Mouse (Mus musculus) embryonic facial prominence, embryonic 14.5 days (tissue): ENCODE measurements at regions not wholly inside any gene's neighbourhood (a gene's known extent, or its start where the extent isn't known, plus 50 kb on each side); places are given as distances from the start of the nearest gene placed in this dataset.

Source experiments
- ATAC-seq: fragments of 200-750 bp; cut with Nextera tagmentation; 2 replicates; pipeline ENCODE4 v1.8.0; 2017; ENCODE audit warnings: low read depth, moderate number of reproducible peaks, moderate TSS enrichment
- DNase-seq: peaks from one replicate; pipeline ENCODE4 v3.0.0-alpha.2; 2015; ENCODE audit warnings: low spot score
- H3K27ac ChIP-seq: fragments of 300-500 bp; sonication (generic); replicated peaks from 2 replicates; pipeline ENCODE4 v1.5.1; 2014; ENCODE audit warnings: low read depth, mild to moderate bottlenecking, low read length, moderate library complexity
- H3K27me3 ChIP-seq: fragments of 300-500 bp; sonication (generic); replicated peaks from 2 replicates; pipeline ENCODE4 v1.6.1; 2014; ENCODE audit warnings: low read length; ENCODE audit not compliant: control insufficient read depth, insufficient read depth
- H3K36me3 ChIP-seq: fragments of 300-500 bp; sonication (generic); 2 replicates; pipeline ENCODE4 v1.6.1; 2014; ENCODE audit warnings: low read length, mixed read lengths; ENCODE audit not compliant: control insufficient read depth, insufficient read depth
- H3K4me1 ChIP-seq: fragments of 300-500 bp; sonication (generic); 2 replicates; pipeline ENCODE4 v1.6.1; 2014; ENCODE audit warnings: antibody characterized with exemption, low read length; ENCODE audit not compliant: control insufficient read depth, insufficient read depth
- H3K4me2 ChIP-seq: fragments of 300-500 bp; sonication (generic); 2 replicates; pipeline ENCODE4 v1.6.1; 2014; ENCODE audit warnings: low read depth, mild to moderate bottlenecking, low read length, moderate library complexity, mixed read lengths
- H3K4me3 ChIP-seq: fragments of 300-500 bp; sonication (generic); 2 replicates; pipeline ENCODE4 v1.5.1; 2014; ENCODE audit warnings: low read depth, mild to moderate bottlenecking, low read length
- H3K9ac ChIP-seq: fragments of 300-500 bp; sonication (generic); 2 replicates; pipeline ENCODE4 v1.6.1; 2014; ENCODE audit warnings: low read depth, mild to moderate bottlenecking, low read length, moderate library complexity, mixed read lengths
- H3K9me3 ChIP-seq: fragments of 300-500 bp; sonication (generic); 2 replicates; pipeline ENCODE4 v1.6.1; 2016; ENCODE audit warnings: low read length; ENCODE audit not compliant: control insufficient read depth
- WGBS: fragments of 180-500 bp; shearing (Covaris S2); extraction: QIAGEN DNeasy Blood & Tissue Kit; methylation state at CpG from one replicate; pipeline ENCODE4 v1.1.7; 2014; 5-methylcytosine and 5-hydroxymethylcytosine counted together

DNA sequence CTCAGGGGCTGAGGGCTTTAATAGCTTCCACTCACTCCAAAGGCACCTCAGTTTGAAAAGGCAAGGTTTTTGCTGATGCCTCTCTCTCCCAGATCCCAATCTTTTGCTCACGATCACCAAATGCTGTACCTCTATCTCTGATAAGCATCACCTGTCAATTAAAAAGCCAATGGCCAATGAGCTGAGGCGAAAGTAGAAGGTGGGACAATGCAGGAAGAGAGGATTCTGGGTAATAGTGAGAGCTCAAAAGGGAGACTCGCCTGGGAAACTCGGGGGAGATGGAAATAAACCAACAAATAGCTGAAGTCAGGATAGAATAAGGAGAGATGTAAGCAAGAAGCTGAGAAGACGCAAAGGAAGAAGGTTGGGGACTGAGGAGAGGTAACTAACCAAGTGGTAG is 105.0 kb upstream of the Arid2 start:
- WGBS, result 75% methylated on average over 5 of the region's 5 CpGs
- no peak overlapping the region for H3K4me3 ChIP-seq
- no peaks in the 10 kb centered on the region for H3K27me3 ChIP-seq
- DNase-seq (no peak), ATAC-seq (no peak)
- H3K9me3 ChIP-seq, result no peaks in the 10 kb centered on the region
- H3K4me1 ChIP-seq, result peaks cover 4% of the 10 kb centered on the region; the same call in 1 of the 2 replicates
- no peak overlapping the region for H3K27ac ChIP-seq
- no peak overlapping the region for H3K4me2 ChIP-seq
- H3K9ac ChIP-seq, result no peak overlapping the region
- no peaks in the 10 kb centered on the region for H3K36me3 ChIP-seq

DNA sequence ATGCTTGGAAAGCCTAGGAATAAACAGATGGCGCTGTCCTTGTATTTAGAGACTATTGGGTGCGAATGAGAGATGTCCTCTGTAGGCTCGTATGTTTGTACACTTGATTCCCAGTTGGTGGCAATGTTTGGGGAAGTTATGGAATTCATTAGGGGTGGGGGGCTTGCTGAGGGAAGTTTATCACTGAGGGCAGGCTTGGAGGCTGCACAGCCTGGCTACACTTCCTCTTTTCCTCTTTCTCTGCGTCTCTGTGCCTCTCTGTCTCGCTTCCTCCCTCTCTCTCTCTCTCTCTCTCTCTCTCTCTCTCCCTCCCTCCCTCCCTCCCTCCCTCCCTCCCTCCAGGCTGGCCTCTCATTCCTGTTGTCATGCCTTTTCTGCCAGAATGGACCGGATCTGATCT is 104.2 kb upstream of the Arid2 start:
- Histone ChIP-seq H3K27me3 (no peaks in the 10 kb centered on the region), H3K4me3 (no peak overlapping the region), H3K4me1 (peaks cover 4% of the 10 kb centered on the region; the same call in 1 of the 2 replicates), H3K4me2 (no peak overlapping the region), H3K27ac (no peak overlapping the region), H3K36me3 (no peaks in the 10 kb centered on the region), H3K9ac (no peak overlapping the region), H3K9me3 (no peaks in the 10 kb centered on the region)
- DNase-seq (no peak), ATAC-seq (no peak)
- WGBS, result 67% methylated on average over 6 of the region's 6 CpGs

DNA sequence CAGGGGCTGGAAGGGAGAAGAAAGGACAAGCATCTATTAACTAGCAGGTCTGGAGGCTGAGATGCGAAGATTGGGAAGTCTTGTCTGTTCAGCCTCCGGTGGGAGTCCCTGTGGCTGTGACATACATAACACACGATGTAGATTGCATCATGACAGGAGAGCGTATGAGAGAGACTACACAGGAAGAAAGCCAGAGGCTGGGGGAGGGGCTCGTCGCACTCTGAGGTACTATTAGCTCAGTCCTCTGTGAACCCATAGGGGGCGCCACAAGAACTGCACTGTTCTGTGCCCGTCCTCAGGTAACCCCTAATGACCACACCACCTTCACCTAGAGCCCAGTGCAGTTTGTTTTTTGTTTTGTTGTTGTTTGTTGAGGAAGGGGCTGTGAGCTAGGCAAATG is 102.7 kb upstream of the Arid2 start:
- DNase-seq, result no peak
- 69% methylated on average over 8 of the region's 8 CpGs for WGBS
- no peak overlapping the region for H3K4me2 ChIP-seq
- no peaks in the 10 kb centered on the region for H3K27me3 ChIP-seq
- ATAC-seq, result no peak
- H3K36me3 ChIP-seq, result no peaks in the 10 kb centered on the region
- H3K9me3 ChIP-seq, result no peaks in the 10 kb centered on the region
- no peak overlapping the region for H3K4me3 ChIP-seq
- H3K4me1 ChIP-seq, result peaks cover 4% of the 10 kb centered on the region; the same call in 1 of the 2 replicates
- no peak overlapping the region for H3K9ac ChIP-seq
- H3K27ac ChIP-seq, result no peak overlapping the region

DNA sequence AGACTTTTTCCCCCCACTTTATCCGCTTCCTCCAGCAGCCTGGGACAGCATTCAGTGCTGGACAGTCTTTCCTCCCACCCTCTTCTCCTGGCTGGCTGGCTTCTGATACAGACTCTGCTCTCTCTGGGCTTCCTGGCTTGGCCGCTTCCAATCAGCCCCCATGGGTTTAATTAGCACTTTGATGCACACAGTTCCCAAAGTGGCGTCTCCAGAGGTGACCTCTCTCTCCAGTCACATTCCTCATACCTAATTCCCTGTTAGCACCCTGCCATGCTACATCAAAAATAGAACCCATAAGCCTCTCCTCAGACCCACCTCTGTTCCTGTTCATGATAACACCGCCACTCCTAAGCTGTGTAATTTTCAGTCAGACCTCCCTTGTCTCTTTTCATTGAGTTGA is 101.9 kb upstream of the Arid2 start:
- H3K4me2 ChIP-seq, result no peak overlapping the region
- no peak overlapping the region for H3K9ac ChIP-seq
- ATAC-seq (peak; percentile 60), DNase-seq (peak; percentile 43)
- H3K9me3 ChIP-seq, result no peaks in the 10 kb centered on the region
- H3K27ac ChIP-seq, result no peak overlapping the region
- no peaks in the 10 kb centered on the region for H3K36me3 ChIP-seq
- H3K27me3 ChIP-seq, result no peaks in the 10 kb centered on the region
- H3K4me1 ChIP-seq, result peaks cover 4% of the 10 kb centered on the region; the same call in 1 of the 2 replicates
- no peak overlapping the region for H3K4me3 ChIP-seq
- 32% methylated on average over 4 of the region's 4 CpGs for WGBS

DNA sequence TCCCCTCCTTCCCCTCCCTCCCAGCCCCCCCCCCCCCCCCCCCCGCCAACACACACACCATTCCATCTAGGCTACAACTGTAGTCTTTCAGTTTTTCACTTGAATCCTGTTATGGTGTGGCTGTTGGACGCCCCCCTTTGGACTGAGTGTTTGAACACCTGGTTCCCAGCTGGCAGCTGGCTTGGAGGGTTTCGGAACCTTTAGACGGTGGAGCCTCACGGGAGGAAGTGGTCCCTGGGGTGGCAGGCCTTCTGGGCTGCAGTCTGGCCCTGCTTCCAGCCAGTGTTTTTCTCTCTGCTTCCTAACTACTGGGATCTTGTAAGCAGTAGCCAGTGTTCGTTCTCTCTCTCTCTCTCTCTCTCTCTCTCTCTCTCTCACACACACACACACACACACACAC is 101.4 kb upstream of the Arid2 start:
- Histone ChIP-seq H3K27me3 (no peaks in the 10 kb centered on the region), H3K9me3 (no peaks in the 10 kb centered on the region), H3K27ac (no peak overlapping the region), H3K9ac (no peak overlapping the region), H3K4me1 (peaks cover 4% of the 10 kb centered on the region; the same call in 1 of the 2 replicates), H3K36me3 (no peaks in the 10 kb centered on the region), H3K4me3 (no peak overlapping the region), H3K4me2 (no peak overlapping the region)
- DNase-seq (no peak), ATAC-seq (peak; percentile 50)
- 16% methylated on average over 5 of the region's 6 CpGs for WGBS

DNA sequence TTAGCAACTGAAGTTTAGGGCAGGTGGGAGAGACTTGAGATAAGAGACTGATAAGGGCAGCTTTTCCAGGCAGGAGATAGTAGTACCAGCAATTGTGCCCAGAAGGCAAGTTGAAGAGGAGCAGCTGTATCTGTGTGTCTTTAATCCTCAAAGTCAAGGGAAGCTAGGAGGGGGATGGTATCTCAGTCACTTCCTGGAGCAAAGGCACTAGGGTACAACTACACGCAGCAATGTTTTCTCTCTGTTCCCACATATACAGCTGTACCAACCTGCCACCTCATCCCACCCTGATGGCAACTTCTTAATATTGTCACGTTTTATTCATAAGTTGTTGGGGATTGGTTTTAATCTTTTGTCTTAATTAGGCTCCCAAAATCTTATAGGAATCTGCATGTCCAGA is 97.8 kb upstream of the Arid2 start:
- no peak for ATAC-seq
- no peak overlapping the region for H3K27ac ChIP-seq
- 77% methylated on average over 2 of the region's 2 CpGs for WGBS
- no peak overlapping the region for H3K4me3 ChIP-seq
- DNase-seq, result no peak
- H3K36me3 ChIP-seq, result no peaks in the 10 kb centered on the region
- no peaks in the 10 kb centered on the region for H3K27me3 ChIP-seq
- H3K4me2 ChIP-seq, result no peak overlapping the region
- H3K4me1 ChIP-seq, result peaks cover 4% of the 10 kb centered on the region; the same call in 1 of the 2 replicates
- no peaks in the 10 kb centered on the region for H3K9me3 ChIP-seq
- H3K9ac ChIP-seq, result no peak overlapping the region

DNA sequence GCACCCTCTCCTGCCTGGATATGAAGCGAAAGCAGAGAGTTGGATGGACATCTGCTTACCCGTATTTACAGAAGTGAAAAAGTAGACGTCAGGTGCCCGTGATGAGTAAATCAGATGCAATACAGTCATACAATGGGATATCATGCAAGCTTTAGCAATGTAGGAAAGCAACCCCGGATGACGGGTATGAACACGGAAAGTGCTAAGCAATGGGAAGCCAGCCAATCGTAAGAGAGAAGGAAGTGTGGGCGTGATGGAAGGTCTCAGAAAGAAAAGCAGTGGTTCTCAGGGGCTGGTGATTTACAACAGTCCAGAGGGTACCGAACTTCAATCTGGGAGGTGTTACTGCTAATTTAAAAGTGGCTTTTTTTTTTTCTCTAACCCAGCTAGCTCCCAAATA is 89.9 kb upstream of the Arid2 start:
- Histone ChIP-seq H3K9me3 (no peaks in the 10 kb centered on the region), H3K9ac (no peak overlapping the region), H3K4me2 (no peak overlapping the region), H3K4me3 (no peak overlapping the region), H3K27ac (no peak overlapping the region), H3K36me3 (no peaks in the 10 kb centered on the region), H3K27me3 (no peaks in the 10 kb centered on the region), H3K4me1 (no peaks in the 10 kb centered on the region)
- DNase-seq, result no peak
- 80% methylated on average over 10 of the region's 10 CpGs for WGBS
- no peak for ATAC-seq

DNA sequence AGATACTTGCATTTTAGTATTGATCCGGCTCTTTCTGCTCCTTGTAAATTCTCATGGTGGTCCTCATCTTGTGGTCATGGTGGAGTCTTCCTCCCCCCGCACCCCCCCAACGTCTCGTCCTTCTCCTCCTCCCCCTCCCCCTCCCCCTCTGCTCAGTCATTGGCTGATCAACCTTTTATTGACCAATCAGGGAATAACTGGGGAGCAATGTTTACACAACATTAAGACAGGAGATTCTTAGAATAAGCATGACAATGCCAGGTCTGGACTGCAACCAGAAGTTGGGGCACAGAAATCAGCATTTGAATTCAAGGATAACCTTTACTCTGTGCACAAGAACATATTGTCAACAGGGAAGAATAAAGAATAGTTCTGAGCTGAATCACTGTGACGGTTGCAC is 89.4 kb upstream of the Arid2 start:
- no peaks in the 10 kb centered on the region for H3K36me3 ChIP-seq
- no peaks in the 10 kb centered on the region for H3K27me3 ChIP-seq
- H3K4me3 ChIP-seq, result no peak overlapping the region
- no peak overlapping the region for H3K27ac ChIP-seq
- no peak overlapping the region for H3K4me2 ChIP-seq
- DNase-seq, result no peak
- ATAC-seq, result no peak
- H3K9ac ChIP-seq, result no peak overlapping the region
- no peaks in the 10 kb centered on the region for H3K9me3 ChIP-seq
- WGBS, result 64% methylated on average over 5 of the region's 5 CpGs
- H3K4me1 ChIP-seq, result no peaks in the 10 kb centered on the region

DNA sequence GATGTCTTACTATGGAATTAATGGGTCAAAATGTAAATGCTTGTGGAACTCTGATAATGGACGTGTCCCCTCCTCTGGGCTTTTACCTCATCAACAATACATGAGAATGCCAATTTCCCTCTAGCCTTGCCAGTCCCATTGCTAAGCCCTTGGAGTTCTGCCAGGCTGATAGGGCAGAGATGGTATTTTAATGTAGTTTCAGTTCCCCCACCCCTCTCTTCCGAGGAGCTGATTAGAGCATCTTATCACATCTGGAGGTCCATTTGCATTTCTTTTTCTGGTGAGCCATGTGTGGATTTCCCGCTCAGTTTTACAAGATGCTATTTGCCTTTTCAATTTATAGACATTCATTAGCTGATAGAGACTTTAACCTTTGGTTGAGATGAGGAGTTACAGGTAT is 86.0 kb upstream of the Arid2 start:
- no peak overlapping the region for H3K4me2 ChIP-seq
- DNase-seq, result no peak
- 75% methylated on average over 3 of the region's 3 CpGs for WGBS

More for the DNA sequence above, 86.0 kb upstream of the Arid2 start:
- Histone ChIP-seq H3K27me3 (no peaks in the 10 kb centered on the region), H3K36me3 (no peaks in the 10 kb centered on the region), H3K4me3 (no peak overlapping the region), H3K9me3 (no peaks in the 10 kb centered on the region), H3K9ac (no peak overlapping the region), H3K27ac (no peak overlapping the region), H3K4me1 (no peaks in the 10 kb centered on the region)
- no peak for ATAC-seq
